Mouse (Mus musculus) hindbrain, embryonic 10.5 days (tissue): ENCODE measurements around the gene Nup54. TPM values are rescaled to one million over a fixed set of nuclear protein-coding genes. Genes with fewer than 3 reads are reported as not detected.

Experiments
- DNase-seq: peaks from one replicate; pipeline ENCODE4 v3.0.0-alpha.2; 2017; ENCODE audit warnings: low spot score
- H3K27ac ChIP-seq: fragments of 300-500 bp; sonication (generic); 2 replicates; pipeline ENCODE4 v1.5.1; 2016; ENCODE audit warnings: mild to moderate bottlenecking, moderate library complexity
- H3K27me3 ChIP-seq: fragments of 300-500 bp; sonication (generic); 2 replicates; pipeline ENCODE4 v1.6.1; 2016; ENCODE audit warnings: mild to moderate bottlenecking; ENCODE audit not compliant: poor library complexity, insufficient read depth, severe bottlenecking
- H3K36me3 ChIP-seq: fragments of 300-500 bp; sonication (generic); 2 replicates; pipeline ENCODE4 v1.6.1; 2016; ENCODE audit warnings: mild to moderate bottlenecking, moderate library complexity
- H3K4me1 ChIP-seq: fragments of 300-500 bp; sonication (generic); replicated peaks from 2 replicates; pipeline ENCODE4 v1.6.1; 2016; ENCODE audit warnings: mild to moderate bottlenecking
- H3K4me3 ChIP-seq: fragments of 300-500 bp; sonication (generic); 2 replicates; pipeline ENCODE4 v1.5.1; 2016; ENCODE audit warnings: mild to moderate bottlenecking, moderate library complexity
- H3K9me3 ChIP-seq: fragments of 300-500 bp; sonication (generic); 2 replicates; pipeline ENCODE4 v1.6.1; 2016; ENCODE audit warnings: mild to moderate bottlenecking, moderate library complexity
- WGBS: fragments of 180-500 bp; shearing (Covaris S2); methylation state at CpG from one replicate; pipeline ENCODE4 v1.1.7; 2016; 5-methylcytosine and 5-hydroxymethylcytosine counted together
- polyA plus RNA-seq: library from polyadenylated mRNA; unstranded; fragments of >200 nt; fragmentation: Nextera tagmentation; extraction: Ambion mirVana; gene quantifications from 2 replicates; pipeline ENCODE4 v1.2.1, GENCODE M21; 2016

Nup54 gene
- polyA plus RNA-seq, 1 experiment from 2014 or later: 52.7 TPM

DNA sequence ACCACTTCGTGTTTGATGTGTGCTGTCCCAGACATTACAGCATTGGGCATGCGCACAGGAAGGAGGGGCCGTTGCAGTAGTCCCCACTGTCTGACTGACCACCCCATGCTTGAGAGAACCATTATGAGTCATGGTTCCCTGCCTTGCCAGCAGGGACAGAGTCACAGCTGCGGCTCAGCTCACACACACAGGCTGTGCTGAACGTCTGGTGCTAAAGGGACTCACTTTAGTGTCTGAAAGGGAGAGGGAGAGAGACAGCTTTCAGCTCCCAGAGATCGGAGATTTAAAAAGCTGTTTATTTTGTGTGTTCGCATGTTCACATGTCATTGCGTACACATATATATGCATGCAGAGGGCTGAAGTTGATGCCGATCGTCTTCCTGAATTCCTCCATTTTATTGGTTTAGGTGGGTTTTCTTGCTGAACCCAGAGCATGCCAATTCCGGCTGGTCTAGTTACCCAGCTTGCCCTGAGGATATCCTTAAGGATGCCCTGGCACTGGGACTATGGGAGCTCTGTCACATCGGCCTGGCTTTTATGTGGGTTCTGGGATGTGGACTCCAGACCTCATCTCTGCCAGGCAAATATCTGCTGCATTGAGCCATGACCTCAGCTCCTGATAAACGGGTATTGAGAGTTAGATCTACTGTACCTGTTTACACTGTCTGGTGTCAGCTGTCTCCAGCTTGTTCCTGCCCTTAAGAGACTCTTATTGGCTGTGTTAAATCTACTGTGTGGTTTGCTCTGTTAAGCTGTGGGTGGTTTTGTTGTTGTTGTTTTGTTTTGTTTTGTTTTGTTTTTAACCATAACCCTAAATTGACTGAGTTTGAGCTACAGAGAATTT lies 65.6 kb downstream of the Nup54 start:
- peak overlapping the region; percentile 35; the same call in 1 of the 2 replicates for H3K27ac ChIP-seq
- 0 out of 2 replicates have a peak, but pooled peaks cover 5% of the 10 kb centered on the region for H3K4me1 ChIP-seq
- H3K27me3 ChIP-seq: no peaks in the 10 kb centered on the region
- no peak for DNase-seq
- 76% methylated on average over 13 of the region's 13 CpGs for WGBS
- H3K36me3 ChIP-seq: no peaks in the 10 kb centered on the region
- H3K9me3 ChIP-seq: no peaks in the 10 kb centered on the region
- no peak overlapping the region for H3K4me3 ChIP-seq

DNA sequence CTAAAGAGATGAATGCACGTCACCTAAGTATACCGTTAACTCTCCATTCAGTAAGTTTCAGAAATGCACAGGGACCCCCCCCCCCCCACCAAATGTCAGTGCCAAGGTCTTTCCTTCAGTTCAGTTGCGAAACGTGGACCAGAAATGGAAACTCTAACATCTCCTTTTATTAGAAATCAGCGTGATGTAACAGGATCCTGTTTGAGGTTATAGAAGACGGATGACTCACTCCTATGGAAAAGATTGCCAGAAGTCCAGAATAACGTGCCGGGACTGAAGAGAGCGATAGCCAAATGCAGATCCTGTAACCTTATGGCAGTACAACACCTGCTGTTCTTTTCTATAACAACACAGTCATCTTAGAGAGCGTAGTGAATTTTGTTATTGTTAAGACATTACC lies 66.6 kb downstream of the Nup54 start:
- Histone ChIP-seq H3K27me3 (no peaks in the 10 kb centered on the region), H3K4me1 (peaks cover 5% of the 10 kb centered on the region; the same call in 1 of the 2 replicates), H3K27ac (no peak overlapping the region), H3K4me3 (no peak overlapping the region), H3K9me3 (no peaks in the 10 kb centered on the region), H3K36me3 (no peaks in the 10 kb centered on the region)
- DNase-seq: no peak
- 85% methylated on average over 10 of the region's 10 CpGs for WGBS

DNA sequence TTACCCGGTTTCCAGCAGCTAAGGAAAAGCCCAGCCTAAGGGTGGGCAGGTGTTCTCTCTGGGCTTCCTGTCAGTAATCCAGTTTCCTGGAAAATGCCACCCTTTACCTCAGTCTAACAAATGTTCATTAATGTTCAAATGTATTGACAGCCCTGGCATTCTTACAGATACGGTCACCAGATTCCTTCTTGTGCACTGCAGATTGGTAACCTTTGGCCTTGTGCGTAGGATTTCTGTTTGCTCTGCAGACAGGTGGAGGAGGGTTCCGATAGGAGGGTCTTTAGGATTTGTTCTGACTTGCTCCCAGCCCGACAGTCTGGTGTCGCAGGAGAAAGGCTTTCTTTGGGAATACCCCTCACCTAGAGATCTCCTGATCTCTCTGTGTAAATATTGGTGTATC lies 68.5 kb downstream of the Nup54 start:
- H3K4me1 ChIP-seq: peaks cover 9% of the 10 kb centered on the region; the same call in 1 of the 2 replicates
- no peaks in the 10 kb centered on the region for H3K27me3 ChIP-seq
- H3K27ac ChIP-seq: no peak overlapping the region
- no peaks in the 10 kb centered on the region for H3K9me3 ChIP-seq
- DNase-seq: no peak
- 80% methylated on average over 6 of the region's 6 CpGs for WGBS
- no peaks in the 10 kb centered on the region for H3K36me3 ChIP-seq
- H3K4me3 ChIP-seq: no peak overlapping the region

Other genes with a start within 250 kb of the Nup54 start
- not detected in 2 replicates for gene U90926, start 219.8 kb downstream of the Nup54 start, polyA plus RNA-seq
- gene Ppef2, start 178.9 kb downstream of the Nup54 start, polyA plus RNA-seq: 0.16 and 0.22 TPM in 2 replicates
- 3.8 and 5.7 TPM in 2 replicates for gene Naaa, start 157.0 kb downstream of the Nup54 start, polyA plus RNA-seq
- gene Sdad1, start 124.7 kb downstream of the Nup54 start, polyA plus RNA-seq: 35.3 and 53.7 TPM in 2 replicates
- gene Cxcl9, start 107.1 kb downstream of the Nup54 start, polyA plus RNA-seq: not detected in 2 replicates
- 1.6 and 2.7 TPM in 2 replicates for gene Art3, start 103.4 kb downstream of the Nup54 start, polyA plus RNA-seq
- gene Cxcl10, start 86.3 kb downstream of the Nup54 start, polyA plus RNA-seq: 0.20 and 0.77 TPM in 2 replicates
- 9.2 and 11.8 TPM in 2 replicates for gene Scarb2, start 71.6 kb upstream of the Nup54 start, polyA plus RNA-seq
- gene Fam47e, start 119.8 kb upstream of the Nup54 start, polyA plus RNA-seq: 0.86 TPM in 1 of 2 replicates, not detected in the other
- 6.8 and 8.2 TPM in 2 replicates for gene Stbd1, start 167.8 kb upstream of the Nup54 start, polyA plus RNA-seq
- gene Ccdc158, start 240.1 kb upstream of the Nup54 start, polyA plus RNA-seq: 0.85 and 0.90 TPM in 2 replicates
- gene Shroom3, start 248.2 kb upstream of the Nup54 start, polyA plus RNA-seq: 6.5 and 7.4 TPM in 2 replicates